Mouse (Mus musculus): ENCODE results near the gene Fam126a. TPM values are rescaled to one million over a fixed set of nuclear protein-coding genes. Genes with fewer than 3 reads are reported as not detected.

Gene Fam126a
- polyA plus RNA-seq (2012): 4.7 and 5.1 TPM in 2 replicates

DNA sequence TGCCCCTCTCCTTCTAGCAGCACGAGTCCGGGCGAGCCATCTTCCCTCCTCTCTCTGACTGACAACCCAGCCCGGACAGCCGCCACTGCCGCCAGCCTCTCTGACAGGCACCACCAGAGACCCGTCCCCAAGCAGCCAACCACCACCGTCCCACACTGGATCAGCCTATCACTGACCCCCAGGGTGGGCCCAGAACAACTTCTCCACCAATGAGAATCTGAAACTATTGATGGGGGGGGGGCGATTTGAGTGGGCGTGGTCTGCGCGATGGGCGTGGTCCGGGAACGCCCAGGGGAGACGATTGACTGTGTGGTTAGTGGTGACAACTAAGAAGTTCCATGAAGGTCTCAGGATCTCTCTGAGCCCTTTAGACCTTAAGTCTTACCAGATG, at the start of gene Fam126a:
Fam126a (minus strand) TSS at position 112 of the 391 bp plus-strand sequence.

Other genes starting within 250 kb of the Fam126a start
- gene Pus7, start 247.0 kb downstream of the Fam126a start, polyA plus RNA-seq (2012): 14.6 and 27.6 TPM in 2 replicates
- 12.9 and 14.0 TPM in 2 replicates for gene Rint1, start 243.0 kb downstream of the Fam126a start, polyA plus RNA-seq (2012)
- 14.0 and 14.3 TPM in 2 replicates for gene Tomm7, start 186.5 kb downstream of the Fam126a start, polyA plus RNA-seq (2012)
- 1.9 TPM in 2 replicates for gene Klhl7, start 69.9 kb upstream of the Fam126a start, polyA plus RNA-seq (2012)
- 5.4 and 6.3 TPM in 2 replicates for gene Nupl2, start 134.3 kb upstream of the Fam126a start, polyA plus RNA-seq (2012)

Measured in megakaryocyte-erythroid progenitor cell, adult 5 weeks (primary cell).